Mouse (Mus musculus) forebrain, embryonic 14.5 days (tissue): Measurements from ENCODE around the gene Ablim1. TPM values are rescaled to one million over a fixed set of nuclear protein-coding genes. Genes with fewer than 3 reads are reported as not detected.

Experiments used
- ATAC-seq: fragments of 200-750 bp; cut with Nextera tagmentation; 2 replicates; pipeline ENCODE4 v1.8.0; 2017; ENCODE audit warnings: mild to moderate bottlenecking, moderate library complexity
- DNase-seq: peaks from one replicate; pipeline ENCODE4 v3.0.0-alpha.2; 2015; ENCODE audit warnings: low spot score
- H3K27ac ChIP-seq: fragments of 300-500 bp; sonication (generic); 2 replicates; pipeline ENCODE4 v1.5.1; 2014; ENCODE audit warnings: low read depth, mild to moderate bottlenecking, control low read depth, low read length, moderate library complexity
- H3K27me3 ChIP-seq: fragments of 300-500 bp; sonication (generic); replicated peaks from 2 replicates; pipeline ENCODE4 v1.6.1; 2014; ENCODE audit warnings: low read length, control low read depth, mixed read lengths; ENCODE audit not compliant: control insufficient read depth, insufficient read depth
- H3K36me3 ChIP-seq: fragments of 300-500 bp; sonication (generic); 2 replicates; pipeline ENCODE4 v1.6.1; 2014; ENCODE audit warnings: low read length, control low read depth; ENCODE audit not compliant: control insufficient read depth, insufficient read depth
- H3K4me1 ChIP-seq: fragments of 300-500 bp; sonication (generic); 2 replicates; pipeline ENCODE4 v1.6.1; 2014; ENCODE audit warnings: antibody characterized with exemption, low read length, control low read depth; ENCODE audit not compliant: control insufficient read depth, insufficient read depth
- H3K4me2 ChIP-seq: fragments of 300-500 bp; sonication (generic); 2 replicates; pipeline ENCODE4 v1.6.1; 2014; ENCODE audit warnings: mild to moderate bottlenecking, control low read depth, low read length
- H3K4me3 ChIP-seq: fragments of 300-500 bp; sonication (generic); 2 replicates; pipeline ENCODE4 v1.5.1; 2014; ENCODE audit warnings: low read depth, low read length, control low read depth
- H3K9ac ChIP-seq: fragments of 300-500 bp; sonication (generic); 2 replicates; pipeline ENCODE4 v1.6.1; 2014; ENCODE audit warnings: mild to moderate bottlenecking, low read length, control low read depth, moderate library complexity
- H3K9me3 ChIP-seq: fragments of 300-500 bp; sonication (generic); replicated peaks from 2 replicates; pipeline ENCODE4 v1.6.1; 2016; ENCODE audit warnings: low read length, control low read depth, mixed read lengths; ENCODE audit not compliant: control insufficient read depth
- WGBS: fragments of 180-500 bp; shearing (Covaris S2); extraction: QIAGEN DNeasy Blood & Tissue Kit; methylation state at CpG from one replicate; pipeline ENCODE4 v1.1.7; 2014; 5-methylcytosine and 5-hydroxymethylcytosine counted together
- polyA plus RNA-seq: library from polyadenylated mRNA; unstranded; fragments of >200 nt; fragmentation: Nextera tagmentation; extraction: Ambion mirVana; gene quantifications from 2 replicates; pipeline ENCODE4 v1.2.1, GENCODE M21; 2014

Ablim1 gene
- polyA plus RNA-seq, 1 experiment from 2014 or later = 24.0 TPM

DNA sequence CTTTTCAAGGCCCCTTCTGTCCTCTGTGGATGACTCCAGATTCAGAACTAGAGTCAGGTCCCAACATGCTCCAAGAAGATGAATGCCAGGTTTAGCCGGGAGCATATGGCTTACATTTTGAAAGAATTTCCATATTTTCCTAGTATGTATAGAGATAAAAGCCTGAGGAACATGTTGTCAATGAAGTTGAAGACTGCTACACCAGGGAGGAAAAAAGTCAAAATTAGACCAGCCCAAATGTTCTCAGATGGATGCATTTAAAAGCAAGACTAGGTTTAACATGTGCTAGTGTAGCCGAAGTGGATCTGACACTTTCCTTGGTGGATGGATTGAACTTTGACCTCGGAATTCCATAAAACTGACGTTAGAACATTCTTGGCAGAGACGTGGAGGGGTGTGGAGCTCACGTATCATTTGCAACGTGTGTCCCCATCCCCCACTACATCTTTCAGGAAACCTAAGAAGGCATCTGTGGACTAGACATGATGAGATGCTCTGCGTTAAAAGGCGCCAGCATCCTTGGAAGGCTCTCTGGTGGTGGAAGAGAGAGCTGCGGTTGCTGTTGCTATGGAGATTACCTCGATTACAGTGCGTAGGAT is 37.7 kb upstream of the Ablim1 start:
- Histone ChIP-seq H3K4me1 (no peaks in the 10 kb centered on the region), H3K9ac (no peak overlapping the region), H3K27me3 (no peaks in the 10 kb centered on the region), H3K4me2 (no peak overlapping the region), H3K27ac (no peak overlapping the region), H3K4me3 (no peak overlapping the region), H3K36me3 (no peaks in the 10 kb centered on the region), H3K9me3 (no peaks in the 10 kb centered on the region)
- ATAC-seq (no peak), DNase-seq (no peak)
- 88% methylated on average over 12 of the region's 12 CpGs for WGBS

DNA sequence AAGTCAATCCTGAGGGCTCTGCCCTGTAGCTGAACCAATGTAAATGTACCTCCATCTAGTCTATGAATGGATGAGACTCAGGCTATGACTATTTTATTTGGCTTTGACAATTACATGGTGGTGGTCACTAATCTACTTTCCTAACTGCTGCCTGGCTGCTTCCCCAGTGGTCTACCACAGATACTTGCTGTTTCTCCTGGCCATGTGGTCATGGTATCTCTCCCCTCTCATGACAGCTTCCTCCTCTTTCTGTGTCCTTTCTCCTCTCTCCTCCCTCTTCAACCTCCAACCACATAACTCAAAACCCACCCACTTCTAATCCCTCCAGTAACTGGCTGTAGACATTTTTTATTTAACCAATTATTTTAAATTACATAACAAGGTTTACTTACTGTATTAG is 34.4 kb upstream of the Ablim1 start:
- DNase-seq = no peak
- Histone ChIP-seq H3K9me3 (no peaks in the 10 kb centered on the region), H3K4me1 (no peaks in the 10 kb centered on the region), H3K27me3 (no peaks in the 10 kb centered on the region), H3K9ac (no peak overlapping the region), H3K27ac (no peak overlapping the region), H3K4me2 (no peak overlapping the region), H3K4me3 (no peak overlapping the region), H3K36me3 (no peaks in the 10 kb centered on the region)
- no peak for ATAC-seq

DNA sequence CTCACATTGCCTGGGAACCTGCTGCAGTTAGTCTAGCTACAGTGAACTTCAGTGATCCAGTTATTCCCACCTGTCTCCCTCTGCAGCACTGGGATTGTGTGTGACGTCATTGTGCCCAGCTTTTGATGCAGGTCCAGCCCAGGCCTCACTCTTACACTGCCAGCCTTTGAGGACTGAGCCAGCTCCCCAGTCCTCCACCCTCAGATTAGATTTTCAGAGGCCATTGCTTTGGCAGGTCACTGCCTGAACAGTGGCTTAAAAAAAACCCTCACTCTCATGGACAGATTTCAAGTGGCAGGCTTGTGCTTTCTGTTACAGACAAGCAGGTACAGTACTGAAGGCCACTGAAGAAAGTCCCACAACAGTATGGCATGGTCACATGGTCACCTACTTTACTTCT is 30.0 kb upstream of the Ablim1 start:
- no peaks in the 10 kb centered on the region for H3K27me3 ChIP-seq
- DNase-seq = no peak
- H3K27ac ChIP-seq = no peak overlapping the region

DNA sequence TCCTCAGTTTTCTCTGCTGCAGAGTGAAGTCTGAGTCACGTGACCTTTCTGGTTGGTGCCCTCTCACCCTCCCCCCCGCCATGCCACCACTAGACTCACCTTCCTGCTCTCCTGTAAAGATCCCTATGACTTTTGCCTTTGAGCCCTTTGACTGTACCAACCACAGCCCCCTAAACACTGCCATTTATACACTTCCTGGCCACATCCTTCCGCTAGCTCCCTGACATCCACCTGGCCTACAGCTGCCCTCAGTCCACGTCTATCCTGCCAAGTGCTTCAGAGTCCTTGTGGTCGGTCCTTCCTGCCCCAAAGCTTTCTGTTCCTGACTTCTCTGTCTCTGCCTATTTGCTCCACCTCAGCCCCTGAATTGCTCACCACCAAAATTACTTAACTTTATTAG is 29.1 kb upstream of the Ablim1 start:
- Histone ChIP-seq H3K27ac (no peak overlapping the region), H3K9ac (no peak overlapping the region), H3K4me1 (no peaks in the 10 kb centered on the region), H3K4me2 (no peak overlapping the region), H3K36me3 (no peaks in the 10 kb centered on the region), H3K27me3 (no peaks in the 10 kb centered on the region), H3K4me3 (no peak overlapping the region), H3K9me3 (no peaks in the 10 kb centered on the region)
- WGBS = 88% methylated on average over 5 of the region's 5 CpGs
- DNase-seq (no peak), ATAC-seq (no peak)

More for the DNA sequence above, 30.0 kb upstream of the Ablim1 start:
- H3K9me3 ChIP-seq = no peaks in the 10 kb centered on the region
- H3K4me1 ChIP-seq = no peaks in the 10 kb centered on the region
- H3K36me3 ChIP-seq = no peaks in the 10 kb centered on the region
- H3K4me3 ChIP-seq = no peak overlapping the region
- no peak overlapping the region for H3K4me2 ChIP-seq
- H3K9ac ChIP-seq = no peak overlapping the region
- ATAC-seq = no peak
- 65% methylated on average over 1 of the region's 1 CpGs for WGBS

DNA sequence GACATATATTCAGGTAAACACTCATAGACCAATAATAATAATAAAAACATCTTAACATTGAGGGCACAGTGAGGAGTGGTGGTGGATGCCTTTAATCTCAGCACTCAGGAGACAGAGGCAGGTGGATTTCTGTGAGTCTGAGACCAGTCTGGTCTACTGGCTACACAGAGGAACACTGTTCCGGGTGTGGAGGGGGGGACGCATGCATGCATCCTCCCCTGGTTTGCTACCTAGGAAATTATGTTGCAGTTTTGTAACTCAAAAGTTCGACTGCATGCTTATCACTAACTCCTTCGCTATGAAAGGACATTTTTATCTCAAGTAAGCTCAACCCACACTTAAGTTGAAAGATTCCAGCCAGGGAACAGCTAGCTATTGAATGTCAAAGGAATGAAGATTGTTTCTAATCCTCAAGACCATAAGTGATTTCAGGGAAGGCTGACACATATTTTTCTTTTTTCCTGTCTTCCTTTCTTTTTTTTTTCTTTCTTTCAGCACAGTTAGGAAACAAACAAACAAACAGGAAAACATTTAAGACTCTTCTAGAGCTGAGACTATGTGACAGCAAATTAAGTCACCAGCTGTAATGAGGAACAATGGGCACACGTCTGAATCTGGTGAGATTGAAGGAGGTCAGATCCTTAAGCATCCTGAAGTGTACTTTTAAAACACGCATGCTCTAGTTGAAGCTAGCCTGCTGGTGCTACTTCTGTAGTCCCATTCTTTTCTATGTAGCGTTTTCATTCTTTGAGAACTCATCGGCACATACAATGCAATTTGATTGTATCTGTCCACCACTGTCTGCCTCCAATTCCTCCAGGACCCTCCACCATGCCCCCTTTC is 26.4 kb upstream of the Ablim1 start:
- H3K4me1 ChIP-seq = no peaks in the 10 kb centered on the region
- no peak overlapping the region for H3K27ac ChIP-seq
- H3K36me3 ChIP-seq = no peaks in the 10 kb centered on the region
- H3K9me3 ChIP-seq = no peaks in the 10 kb centered on the region
- no peak for ATAC-seq
- no peak overlapping the region for H3K4me3 ChIP-seq
- no peak overlapping the region for H3K9ac ChIP-seq
- H3K27me3 ChIP-seq = no peaks in the 10 kb centered on the region
- no peak for DNase-seq
- WGBS = 80% methylated on average over 8 of the region's 8 CpGs
- no peak overlapping the region for H3K4me2 ChIP-seq

DNA sequence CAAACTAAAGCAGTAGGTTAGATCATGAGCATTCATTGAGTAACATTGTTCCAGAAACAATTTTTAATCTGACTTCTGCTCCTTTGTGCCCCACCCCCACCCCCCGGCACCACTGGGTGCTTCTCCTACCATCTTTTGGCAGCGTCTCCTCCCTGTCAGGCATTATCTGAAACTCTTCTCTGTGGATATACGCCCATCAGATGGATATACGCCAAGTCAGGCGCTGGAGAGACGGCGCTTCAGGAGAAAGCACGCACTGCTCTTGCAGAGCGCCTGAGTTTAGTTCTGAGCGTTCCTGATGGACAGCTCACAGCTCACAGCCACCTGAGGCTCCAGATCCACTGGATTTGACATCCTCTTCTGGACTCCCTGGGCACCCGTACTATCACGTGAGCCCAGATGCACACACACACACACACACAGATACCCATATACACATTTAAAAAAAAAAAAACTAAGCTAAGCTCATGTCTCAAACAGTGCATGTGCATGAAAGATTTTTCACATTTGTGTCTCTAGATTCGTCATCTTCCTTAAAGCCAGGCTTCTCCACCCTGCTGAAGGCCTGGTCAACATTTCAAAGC is 24.7 kb upstream of the Ablim1 start:
- Histone ChIP-seq H3K4me3 (no peak overlapping the region), H3K27me3 (no peaks in the 10 kb centered on the region), H3K27ac (no peak overlapping the region), H3K36me3 (no peaks in the 10 kb centered on the region), H3K9me3 (no peaks in the 10 kb centered on the region), H3K4me1 (no peaks in the 10 kb centered on the region), H3K4me2 (no peak overlapping the region), H3K9ac (no peak overlapping the region)
- peak; percentile 41 for DNase-seq
- no peak for ATAC-seq
- 85% methylated on average over 13 of the region's 13 CpGs for WGBS

DNA sequence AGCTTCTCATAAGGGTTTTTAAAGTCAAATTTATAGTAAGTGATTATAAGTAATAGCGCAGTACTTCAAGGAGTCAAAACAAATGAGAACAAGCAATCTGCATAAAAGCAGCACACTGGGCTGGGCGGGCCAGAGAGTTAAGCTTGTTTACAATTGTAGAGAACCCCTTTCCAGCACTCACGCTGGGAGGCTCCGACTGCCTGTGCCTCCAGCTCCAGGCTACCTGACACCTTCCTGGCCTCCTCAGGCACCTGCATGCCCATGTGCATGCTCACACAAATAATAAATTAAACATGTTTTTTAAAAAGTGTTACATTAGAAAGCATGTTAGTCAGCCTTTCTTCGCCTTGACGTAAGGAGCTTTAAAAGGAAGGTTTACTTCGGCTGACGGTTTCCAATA is 20.4 kb upstream of the Ablim1 start:
- 40% methylated on average over 8 of the region's 8 CpGs for WGBS
- H3K4me3 ChIP-seq = no peak overlapping the region
- H3K27ac ChIP-seq = no peak overlapping the region
- no peak for DNase-seq
- H3K27me3 ChIP-seq = no peaks in the 10 kb centered on the region
- no peaks in the 10 kb centered on the region for H3K9me3 ChIP-seq
- H3K4me1 ChIP-seq = no peaks in the 10 kb centered on the region
- no peak overlapping the region for H3K4me2 ChIP-seq
- no peak for ATAC-seq
- H3K36me3 ChIP-seq = no peaks in the 10 kb centered on the region
- H3K9ac ChIP-seq = no peak overlapping the region

DNA sequence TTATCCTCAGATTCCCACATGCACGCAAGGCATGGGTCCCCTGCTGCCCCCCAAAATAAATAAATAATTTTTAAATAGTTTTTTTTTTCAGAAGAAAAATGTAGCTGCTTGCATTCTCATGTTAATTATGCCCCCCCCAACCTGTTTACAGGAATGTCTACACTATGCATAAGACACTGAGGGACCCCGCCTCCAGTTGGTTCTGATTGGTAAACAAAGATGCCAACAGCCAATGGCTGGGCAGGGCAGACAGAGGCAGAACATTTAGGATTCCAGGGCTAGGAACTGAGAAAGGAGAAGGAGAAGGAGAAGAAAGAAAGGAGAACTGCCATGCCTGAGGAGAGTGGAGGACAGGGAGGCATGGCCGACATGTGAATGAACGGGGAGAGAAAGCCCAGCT is 18.6 kb upstream of the Ablim1 start:
- Histone ChIP-seq H3K36me3 (no peaks in the 10 kb centered on the region), H3K4me3 (no peak overlapping the region), H3K27me3 (no peaks in the 10 kb centered on the region), H3K4me1 (no peaks in the 10 kb centered on the region), H3K4me2 (no peak overlapping the region), H3K9me3 (no peaks in the 10 kb centered on the region), H3K9ac (no peak overlapping the region), H3K27ac (no peak overlapping the region)
- WGBS = 85% methylated on average over 4 of the region's 4 CpGs
- ATAC-seq (no peak), DNase-seq (no peak)

DNA sequence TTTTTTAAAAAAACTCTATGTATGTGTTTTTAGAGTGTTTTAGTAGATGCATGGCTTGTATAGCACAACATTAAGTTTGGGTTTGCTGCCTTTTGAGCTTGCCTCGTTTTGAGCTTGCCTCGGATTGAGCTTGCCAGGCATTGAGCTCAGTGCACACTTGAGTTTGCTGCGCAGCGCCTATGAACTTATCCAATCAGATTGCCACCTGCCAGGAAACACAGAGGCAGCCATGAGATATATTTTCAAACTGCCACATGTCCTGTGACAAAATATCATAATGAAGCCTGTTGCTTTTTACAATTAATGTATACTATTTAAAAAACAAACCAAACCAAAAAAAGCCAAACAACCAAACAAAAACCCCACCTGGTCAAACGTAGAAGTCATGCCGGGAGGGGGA is 16.5 kb upstream of the Ablim1 start:
- no peaks in the 10 kb centered on the region for H3K27me3 ChIP-seq
- H3K9me3 ChIP-seq = no peaks in the 10 kb centered on the region
- H3K4me1 ChIP-seq = no peaks in the 10 kb centered on the region
- 82% methylated on average over 6 of the region's 6 CpGs for whole genome bisulfite sequencing
- ATAC-seq (no peak), DNase-seq (no peak)
- H3K36me3 ChIP-seq = no peaks in the 10 kb centered on the region
- no peak overlapping the region for H3K4me2 ChIP-seq
- H3K9ac ChIP-seq = no peak overlapping the region
- no peak overlapping the region for H3K4me3 ChIP-seq
- no peak overlapping the region for H3K27ac ChIP-seq
